Mouse (Mus musculus): ENCODE data around the gene Pomgnt1. TPM values are rescaled to one million over a fixed set of nuclear protein-coding genes. Genes with fewer than 3 reads are reported as not detected.
A peak's percentile ranks its signal among the peaks of the same experiment; 100 is the strongest.

The Pomgnt1 gene
- total RNA-seq (2015) = 3.3 and 6.7 TPM in 2 replicates
- total RNA-seq (2017) = 7.3 and 9.3 TPM in 2 replicates

DNA sequence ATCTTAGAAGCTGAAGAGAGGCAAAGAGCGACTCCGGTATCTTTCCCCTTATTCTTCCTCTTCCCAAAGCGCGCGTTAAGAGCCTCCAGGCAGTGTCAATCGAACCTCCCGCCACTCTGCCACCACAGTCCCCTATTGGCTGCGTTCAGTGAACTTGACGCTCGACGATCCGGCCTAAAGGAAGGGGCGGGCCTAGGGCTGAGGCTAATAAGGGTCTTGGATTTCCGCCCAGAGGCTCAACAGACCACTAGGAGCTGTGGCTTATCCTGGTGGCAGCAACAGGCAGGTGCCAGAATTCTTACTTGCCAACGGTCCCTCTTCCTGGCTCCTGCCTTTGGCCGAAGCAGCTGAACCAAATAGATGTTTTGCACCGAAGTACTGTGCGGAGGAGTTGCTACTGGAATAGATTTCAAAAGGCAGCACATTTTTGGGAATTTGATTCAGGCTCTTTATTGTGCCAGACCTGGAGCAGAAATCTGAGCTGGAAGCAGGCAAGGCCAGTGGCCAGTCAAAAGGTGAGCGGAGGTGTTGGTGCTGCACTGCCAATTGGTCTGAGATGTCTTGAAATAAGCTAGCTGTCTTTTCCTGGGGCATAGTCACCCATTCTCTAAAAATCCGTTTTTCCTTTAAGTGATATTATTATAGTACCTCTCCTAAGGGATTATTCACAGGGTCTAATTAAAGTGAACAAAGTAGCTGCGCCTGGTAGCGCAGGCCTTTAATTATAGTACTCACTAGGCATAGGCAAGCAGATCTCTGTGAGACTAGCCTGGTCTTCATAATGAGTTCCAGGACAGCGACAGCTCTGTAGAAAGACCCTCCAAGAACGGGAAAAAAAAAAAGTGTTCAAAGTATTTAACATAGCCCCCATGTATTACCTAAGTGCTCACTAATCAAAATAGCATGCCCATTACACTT, at the start of gene Pomgnt1, which contains the start of gene Rad54l:
Gene Pomgnt1 (plus strand): TSS at position 239 of the 918 bp plus-strand sequence.
Gene Rad54l (minus strand): TSS at position 89 of the 918 bp plus-strand sequence.
- peak; percentile 96 for ATAC-seq (ENCODE audit: poor library complexity, severe bottlenecking)

DNA sequence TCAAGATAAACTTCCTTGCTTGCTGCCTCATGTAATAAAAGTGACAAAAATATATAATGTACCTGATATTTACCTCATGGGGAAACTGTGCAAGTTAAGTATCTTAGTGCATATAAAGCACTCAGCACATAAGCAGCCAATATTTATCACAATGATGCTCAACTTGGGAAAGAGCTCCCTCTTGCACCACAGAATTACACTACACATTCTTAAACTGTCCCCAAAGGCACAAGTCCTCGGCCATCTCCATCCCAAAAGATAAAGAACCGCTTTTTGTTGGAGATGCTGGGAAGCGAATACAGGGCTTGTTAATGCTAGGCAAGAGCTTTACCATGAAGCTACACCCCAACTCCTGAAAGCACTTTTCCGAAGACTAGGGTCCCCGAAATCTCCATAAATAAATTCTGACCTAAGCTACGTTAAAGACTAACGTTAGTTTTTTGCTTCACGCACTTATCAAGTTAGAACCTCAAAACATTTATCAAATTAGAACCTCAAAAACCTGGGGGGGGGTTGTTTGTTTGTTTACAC, 49.4 kb upstream of the Pomgnt1 start:
- ATAC-seq (ENCODE audit: poor library complexity, severe bottlenecking) = no peak

DNA sequence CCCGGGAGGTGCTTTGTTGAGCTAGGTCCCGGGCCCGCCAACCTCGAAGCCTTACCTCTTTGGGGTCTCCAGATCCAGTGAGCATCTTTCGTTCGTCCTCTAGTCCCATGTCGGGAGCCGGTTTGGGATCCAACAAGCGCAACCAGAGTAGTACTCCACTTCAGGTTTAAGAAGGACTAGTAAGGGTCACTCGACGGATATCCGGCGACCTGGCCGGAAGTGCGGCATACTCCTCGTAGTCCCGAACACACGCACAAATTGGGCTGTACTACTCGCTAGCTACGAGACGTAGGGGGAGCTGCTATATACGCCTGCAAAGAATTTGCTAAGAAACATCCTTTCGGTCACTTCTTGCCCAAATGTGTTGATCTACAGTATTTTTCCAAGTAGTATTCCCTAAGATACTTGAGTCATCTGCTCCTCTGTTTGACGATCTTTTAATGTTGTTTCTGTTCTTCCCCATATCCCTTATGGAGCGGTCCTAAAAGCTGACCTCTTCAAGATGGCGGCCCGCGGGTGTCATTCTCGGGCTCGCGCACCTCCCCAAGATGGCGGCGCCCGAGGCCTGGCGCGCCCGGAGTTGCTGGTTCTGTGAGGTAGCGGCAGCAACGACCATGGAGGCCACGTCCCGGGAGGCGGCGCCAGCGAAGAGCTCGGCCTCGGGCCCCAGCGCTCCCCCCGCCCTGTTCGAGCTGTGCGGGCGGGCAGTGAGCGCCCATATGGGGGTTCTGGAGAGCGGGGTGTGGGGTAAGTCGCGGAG, 48.6 kb upstream of the Pomgnt1 start, which contains the start of the genes Uqcrh and Lrrc41:
Gene Uqcrh (minus strand): TSS at position 211 of the 760 bp plus-strand sequence.
Gene Lrrc41 (plus strand): TSS at position 409 of the 760 bp plus-strand sequence.
- ATAC-seq (ENCODE audit: poor library complexity, severe bottlenecking) = peak; percentile 82

DNA sequence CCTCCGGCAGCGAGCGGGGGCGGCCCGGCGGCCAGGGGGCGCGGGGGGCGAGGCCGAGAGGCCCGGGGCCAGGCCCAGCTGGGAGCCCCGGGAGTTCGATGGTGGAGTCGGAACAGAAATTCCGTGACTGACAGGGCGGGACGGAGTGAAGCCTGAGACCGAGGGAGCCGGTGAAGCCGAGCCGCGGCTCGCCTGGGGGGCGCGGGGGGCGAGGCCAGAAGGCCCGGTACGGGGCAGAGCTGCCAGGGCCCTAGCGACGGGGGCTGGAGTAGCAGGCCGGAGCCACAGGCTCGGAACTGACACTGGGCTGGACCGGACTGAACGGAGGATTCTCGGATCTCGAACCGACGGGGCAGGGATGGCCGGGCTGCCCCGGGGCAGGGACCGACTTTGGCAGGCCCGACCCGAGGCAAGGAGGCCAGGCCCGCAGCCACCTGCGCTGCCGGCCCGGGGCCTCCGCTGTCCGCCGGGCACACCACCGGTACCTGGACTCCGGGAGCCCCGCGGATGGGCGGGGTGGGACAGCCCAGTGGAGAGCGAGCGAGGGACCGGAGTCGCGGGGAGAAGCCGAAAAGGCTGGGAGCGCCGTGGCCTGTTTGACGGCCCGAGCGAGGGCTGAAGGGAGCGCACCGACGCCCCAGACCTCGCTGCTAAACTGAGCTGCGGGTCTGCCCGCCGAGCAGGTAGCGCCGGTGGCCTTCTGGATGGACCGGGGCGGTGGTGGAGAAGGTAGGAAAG, 47.8 kb upstream of the Pomgnt1 start:
- peak; percentile 39 for ATAC-seq (ENCODE audit: poor library complexity, severe bottlenecking)

DNA sequence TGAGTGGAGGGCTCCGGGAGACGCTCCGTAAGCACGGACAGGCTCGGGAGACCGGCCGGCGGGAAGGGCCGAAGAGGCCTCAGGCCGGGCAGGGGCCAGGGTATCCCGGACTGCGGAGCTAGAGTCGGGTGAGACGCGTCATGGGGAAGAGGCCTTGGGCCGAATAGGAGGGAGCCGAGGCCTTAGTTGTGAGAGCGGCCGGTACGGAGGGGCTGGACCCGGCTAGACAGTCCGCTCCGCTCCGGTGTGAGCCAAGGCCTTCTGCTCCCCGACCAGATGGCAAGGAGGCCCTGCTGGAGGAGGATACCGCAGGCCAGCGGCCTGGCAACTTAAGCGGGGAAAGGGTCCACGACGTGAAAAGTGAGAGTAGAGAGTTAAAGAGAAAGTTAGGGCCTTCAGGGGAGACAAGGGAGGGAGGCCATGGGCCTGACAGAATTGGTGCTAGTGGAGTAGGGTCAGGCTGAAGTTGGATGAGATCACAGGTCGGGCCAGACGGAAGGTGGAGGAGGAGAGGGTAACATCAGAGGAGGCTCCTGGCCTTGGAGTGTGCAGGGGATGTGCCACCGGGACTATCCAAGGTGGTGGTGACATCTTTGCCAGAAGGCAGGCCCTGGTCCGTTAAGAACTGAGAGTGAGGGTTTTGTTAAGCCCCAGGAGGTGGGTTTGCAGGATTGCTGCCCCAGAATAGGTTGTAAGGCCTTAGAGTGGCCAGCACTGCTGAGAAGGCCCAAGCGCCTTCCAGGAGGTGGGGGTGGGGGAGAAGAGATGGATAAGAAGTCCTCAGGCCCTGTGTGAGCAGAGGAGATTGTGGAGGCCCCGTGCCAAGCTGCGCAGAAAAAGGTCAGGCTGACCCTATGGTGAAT, 47.0 kb upstream of the Pomgnt1 start:
- ATAC-seq (ENCODE audit: poor library complexity, severe bottlenecking) = peak; percentile 30

DNA sequence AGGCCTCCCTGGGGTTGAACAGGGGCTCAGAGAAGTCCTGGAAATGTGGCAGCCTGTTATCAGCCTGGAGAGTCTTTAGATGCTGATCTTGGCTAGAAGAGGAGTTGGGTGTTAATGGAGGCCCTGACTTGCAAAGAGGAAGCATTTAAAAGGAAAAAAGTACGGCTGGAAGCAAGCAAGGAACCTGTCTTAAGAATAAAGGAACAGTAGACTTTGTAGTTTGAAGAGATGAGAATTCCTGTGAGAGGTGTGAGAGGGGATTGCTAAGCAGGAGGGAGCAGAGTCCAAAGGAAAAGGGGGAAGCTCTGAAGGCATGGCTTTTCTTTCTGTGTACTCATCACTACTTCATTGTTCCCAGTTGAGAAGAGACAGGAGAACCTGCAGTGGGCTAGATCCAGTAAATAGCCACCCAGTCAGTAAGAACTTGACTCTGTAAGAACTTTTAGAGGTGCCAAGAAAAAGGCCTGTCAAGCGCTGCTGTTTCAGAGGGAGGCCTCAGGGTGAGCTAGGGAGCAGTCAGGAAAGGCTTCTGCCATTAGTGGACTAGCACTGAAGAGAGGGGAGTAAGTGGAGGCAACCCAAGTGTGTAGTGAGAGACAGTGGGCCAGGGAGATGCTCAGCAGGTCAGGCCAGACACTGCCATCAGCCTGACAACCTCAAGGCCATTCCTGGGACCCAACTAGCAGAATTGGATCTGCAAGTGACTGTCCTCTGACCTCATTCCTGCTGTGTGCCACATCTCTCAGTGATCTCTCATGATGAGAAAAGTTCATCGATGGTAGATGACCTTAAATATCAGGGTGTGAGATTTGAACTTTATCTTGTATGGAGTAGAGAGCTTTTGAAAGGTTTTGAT, 46.2 kb upstream of the Pomgnt1 start:
- no peak for ATAC-seq (ENCODE audit: poor library complexity, severe bottlenecking)

DNA sequence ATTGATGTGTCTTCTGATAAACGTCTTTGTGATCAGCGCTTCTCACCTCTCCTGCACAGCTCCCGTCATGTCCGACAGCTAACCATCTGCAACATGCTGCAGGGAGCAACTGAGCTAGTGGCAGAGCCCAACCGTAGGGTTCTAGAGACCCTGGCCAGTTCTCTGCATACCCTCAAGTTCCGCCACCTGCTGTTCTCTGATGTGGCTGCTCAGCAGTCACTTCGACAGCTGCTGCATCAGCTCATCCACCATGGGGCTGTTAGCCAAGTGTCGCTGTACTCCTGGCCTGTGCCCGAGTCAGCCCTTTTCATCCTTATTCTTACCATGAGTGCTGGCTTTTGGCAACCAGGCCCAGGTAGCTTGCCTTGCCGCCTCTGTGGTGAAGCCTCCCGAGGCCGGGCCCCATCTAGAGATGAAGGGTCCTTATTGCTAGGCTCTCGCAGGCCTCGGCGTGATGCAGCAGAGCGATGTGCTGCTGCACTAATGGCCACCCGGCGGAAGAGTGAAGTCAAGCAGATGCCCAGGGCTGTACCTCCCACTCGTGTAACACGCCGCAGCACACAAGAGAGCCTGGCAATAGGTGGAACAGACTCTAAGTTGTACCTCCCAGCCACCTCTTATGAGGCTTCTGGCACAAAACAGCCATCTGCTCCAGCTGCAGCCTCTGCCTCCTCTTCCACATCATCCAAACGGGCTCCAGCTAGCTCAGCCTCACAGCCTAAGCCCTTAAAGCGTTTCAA, 35.0 kb upstream of the Pomgnt1 start:
- no peak for ATAC-seq (ENCODE audit: poor library complexity, severe bottlenecking)

DNA sequence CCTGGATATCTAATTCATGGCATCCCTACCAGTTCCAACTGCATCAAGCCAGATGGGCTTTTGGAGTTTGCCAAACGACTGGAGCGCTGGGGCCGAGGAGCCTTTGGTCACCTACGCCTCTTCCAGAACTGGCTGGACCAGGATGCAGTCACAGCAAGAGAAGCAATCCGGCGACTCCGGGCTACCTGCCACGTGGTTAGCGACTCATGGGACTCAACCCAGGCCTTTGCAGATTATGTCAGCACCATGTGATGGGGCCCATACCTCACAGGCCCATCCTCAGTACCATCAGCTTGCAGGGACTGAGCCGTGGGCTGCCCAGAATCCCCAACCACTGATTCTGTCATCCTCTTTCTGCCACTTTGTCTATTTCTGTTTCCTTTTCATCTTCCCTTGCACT, 27.3 kb upstream of the Pomgnt1 start:
- no peak for ATAC-seq (ENCODE audit: poor library complexity, severe bottlenecking)

DNA sequence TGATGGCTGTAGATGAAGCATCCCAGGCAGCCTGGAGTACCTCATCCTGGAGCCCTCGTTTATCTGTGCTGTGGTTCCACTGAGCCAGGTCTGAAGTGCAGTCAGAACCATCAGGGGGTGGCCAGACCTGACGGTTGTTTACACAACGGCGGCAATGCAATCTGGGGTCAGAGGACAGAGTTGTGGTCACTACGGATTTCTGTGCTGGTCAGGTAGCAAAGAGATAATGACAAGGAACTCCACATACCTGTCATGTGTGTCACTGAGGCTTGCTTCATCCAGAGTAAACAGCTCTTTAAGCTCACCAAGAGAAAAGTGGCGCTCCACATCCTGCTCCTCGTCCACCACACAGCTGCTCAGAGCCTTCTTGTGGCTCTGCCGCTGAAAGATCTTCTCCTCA, 26.4 kb upstream of the Pomgnt1 start:
- no peak for ATAC-seq (ENCODE audit: poor library complexity, severe bottlenecking)

DNA sequence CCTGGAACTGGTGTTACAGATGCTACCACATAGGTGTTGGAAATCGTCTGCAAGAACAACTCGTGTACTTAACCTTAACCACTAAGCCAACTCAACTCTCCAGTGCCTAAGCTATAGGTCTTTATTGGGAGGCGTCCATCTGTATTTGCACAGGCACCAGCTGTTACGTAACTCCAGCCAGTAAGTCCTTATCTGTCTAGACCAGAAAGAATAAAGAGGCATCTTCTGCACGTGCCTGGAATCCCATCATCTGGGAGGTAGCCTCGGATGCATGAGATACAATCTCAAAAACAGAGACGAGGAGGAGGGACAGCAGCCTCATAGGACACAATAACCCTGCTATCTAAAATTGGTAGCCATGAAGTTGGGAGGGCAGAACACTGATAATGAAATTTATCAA, 22.7 kb upstream of the Pomgnt1 start:
- 0 out of 2 replicates have a peak, but pooled peaks have one; percentile 21 for ATAC-seq (ENCODE audit: poor library complexity, severe bottlenecking)

DNA sequence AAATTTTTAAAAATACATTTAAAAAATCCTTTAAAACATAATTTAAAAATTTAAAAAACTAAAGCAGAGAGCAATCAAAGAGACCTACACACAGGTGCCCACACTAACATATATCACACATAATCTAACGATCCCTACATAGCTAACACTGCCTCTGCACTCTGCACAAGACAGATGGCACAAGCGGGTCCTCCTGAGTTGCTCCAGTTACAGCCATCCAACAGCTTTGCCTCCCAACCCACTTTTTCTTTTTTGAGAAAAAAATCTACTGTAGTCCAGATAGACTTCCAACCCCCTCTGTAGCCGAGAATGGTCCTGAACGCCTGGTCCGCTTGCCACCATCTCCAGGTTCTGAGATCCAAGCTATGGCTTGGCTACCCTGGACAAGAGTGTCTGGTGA, 18.4 kb upstream of the Pomgnt1 start:
- no peak for ATAC-seq (ENCODE audit: poor library complexity, severe bottlenecking)

DNA sequence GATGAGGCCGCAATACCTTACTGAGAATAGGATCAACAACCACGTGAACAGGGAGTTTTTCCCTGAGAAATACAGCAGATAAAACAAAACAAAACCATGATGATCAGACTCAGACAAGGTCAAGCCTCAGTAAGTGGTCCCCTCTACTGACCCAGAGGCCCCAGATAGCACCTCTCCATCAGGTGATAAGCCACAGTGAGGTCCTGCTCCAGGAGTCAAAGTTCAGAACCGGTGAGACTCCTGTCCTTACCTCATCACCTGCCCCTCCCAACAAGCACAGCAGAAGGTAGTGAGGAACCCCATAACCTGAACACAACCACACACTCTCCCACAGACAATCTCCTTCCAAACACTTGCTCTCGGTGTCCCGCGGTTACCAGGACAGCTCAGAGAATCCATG, 12.9 kb upstream of the Pomgnt1 start:
- no peak for ATAC-seq (ENCODE audit: poor library complexity, severe bottlenecking)

DNA sequence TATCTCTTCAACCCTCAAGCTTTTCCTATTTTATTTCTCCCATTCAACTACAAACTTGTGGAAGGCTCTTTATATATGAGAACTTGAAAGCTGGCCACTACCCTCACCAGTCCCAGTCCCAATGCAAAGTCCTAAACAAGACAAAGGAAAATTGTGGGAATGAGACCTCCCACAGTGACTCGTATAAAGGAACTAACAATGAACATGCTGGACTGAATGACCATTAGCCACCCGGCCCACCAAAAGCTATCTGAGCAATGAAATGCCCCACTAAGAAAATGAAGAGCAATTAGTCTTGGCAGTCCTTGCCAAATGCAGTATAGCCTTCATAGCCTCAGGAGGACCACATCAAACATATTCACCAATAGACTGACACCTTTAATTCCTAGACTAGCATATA, 12.2 kb upstream of the Pomgnt1 start:
- ATAC-seq (ENCODE audit: poor library complexity, severe bottlenecking) = no peak

DNA sequence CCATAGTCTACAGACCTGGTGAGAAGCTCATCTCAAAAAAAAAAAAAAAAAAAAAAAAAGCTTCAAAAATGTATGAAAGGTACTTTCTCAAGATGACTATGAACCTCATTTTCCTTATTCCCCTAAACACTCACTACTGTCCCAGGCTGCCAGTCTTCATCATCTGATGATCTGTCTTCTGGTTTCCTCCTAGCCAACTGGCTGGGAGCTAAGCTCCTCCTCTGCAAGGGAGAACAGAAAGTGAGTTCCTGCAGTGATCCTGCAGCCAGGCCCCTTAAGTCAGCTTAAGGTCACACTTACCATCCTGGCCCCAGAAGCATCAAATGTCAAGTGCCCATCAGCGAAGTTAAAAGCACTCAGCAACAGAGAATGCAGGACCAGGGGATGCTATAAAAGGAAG, 878 bp upstream of the Pomgnt1 start:
- peak; percentile 50 for ATAC-seq (ENCODE audit: poor library complexity, severe bottlenecking)

DNA sequence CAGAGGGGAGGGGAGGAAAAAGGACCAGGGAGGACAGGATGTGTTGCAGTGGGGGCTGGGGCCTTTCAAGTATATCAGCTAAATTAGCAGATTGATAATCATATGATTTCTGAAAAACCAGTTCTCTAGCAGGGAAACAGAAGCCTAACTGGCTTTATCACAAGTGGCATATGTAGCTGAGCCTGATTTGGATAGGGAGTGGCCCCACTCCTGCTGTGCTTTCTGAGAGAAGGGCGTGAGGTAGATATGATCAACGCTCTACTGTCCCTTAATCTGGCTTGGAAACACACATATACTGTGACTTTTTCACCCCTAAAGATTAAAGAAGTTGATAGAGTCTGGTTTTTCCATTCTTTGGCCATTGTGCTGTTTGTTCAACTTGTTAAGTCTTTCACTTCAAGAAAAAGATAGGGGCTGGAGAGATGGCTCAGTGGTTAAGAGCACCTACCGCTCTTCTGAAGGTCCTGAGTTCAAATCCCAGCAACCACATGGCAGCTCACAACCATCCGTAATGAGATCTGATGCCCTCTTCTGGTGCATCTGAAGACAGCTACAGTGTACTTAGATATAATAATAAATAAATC, 2.3 kb downstream of the Pomgnt1 start:
- ATAC-seq (ENCODE audit: poor library complexity, severe bottlenecking) = no peak

DNA sequence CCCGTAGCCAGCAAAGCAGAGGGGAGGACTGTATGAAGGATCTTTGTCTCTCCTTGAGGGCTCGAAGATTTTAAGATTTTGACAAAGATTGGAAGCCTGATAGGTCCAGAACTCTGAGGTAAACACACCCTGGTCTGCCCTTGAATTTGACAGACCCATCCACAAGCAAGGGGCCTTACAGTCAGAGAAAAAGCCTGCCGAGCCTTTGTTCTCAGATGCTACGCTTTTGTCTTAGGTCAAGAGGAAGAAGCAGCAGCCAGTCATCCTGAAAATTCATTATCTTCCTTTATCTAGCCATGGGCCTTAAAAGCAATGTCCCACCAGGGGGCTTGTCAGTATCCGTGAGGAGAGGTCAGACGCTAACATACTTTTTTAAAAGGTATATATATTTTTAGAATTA, 4.3 kb downstream of the Pomgnt1 start:
- ATAC-seq (ENCODE audit: poor library complexity, severe bottlenecking) = no peak

DNA sequence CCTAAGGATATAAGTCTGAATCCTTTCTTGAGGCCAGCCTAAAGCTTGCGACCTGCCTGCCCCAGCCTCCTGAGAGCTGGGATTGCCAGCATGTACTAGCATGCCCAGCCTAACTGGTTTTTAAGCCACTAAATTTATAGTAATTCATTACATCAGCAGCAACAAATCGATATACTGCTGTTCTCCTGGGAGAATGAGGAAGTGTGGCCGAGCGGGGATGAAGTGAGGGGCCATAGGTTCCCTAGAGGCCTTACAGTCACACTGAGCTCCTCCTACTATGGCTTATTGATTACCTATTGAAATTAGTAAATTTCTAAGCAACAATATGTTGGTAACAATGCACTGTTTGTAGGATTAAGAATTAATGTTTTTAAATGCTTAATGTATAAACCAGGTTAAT, 9.5 kb downstream of the Pomgnt1 start:
- no peak for ATAC-seq (ENCODE audit: poor library complexity, severe bottlenecking)

DNA sequence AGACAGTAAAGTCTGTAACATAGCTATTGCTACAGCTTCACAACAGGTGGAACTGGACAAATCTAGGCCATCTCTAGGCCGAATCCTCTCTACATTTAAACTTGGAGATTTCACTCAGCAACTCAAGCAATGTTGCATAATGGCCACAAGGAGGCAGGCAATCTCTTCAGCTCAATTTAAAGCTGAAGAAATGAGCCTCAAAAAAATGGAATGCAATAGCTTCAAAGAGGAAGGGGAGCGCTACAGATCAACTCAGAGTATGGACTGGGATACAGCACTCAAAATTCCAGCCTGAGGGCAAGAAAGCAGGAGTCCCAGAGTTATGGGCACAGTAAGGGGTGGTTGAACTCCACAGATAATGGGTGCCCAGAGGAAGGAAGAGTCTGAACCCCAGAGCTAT, 11.3 kb downstream of the Pomgnt1 start:
- peak; percentile 80 for ATAC-seq (ENCODE audit: poor library complexity, severe bottlenecking)

Data from megakaryocyte, adult 5-6 weeks (primary cell).